Mouse (Mus musculus): ENCODE results near the gene Gm28778. TPM values are rescaled to one million over a fixed set of nuclear protein-coding genes. Genes with fewer than 3 reads are reported as not detected.
"Not testable (repeated sequence)": the region's sequence is repeated elsewhere in the genome, so short reads cannot be mapped to it uniquely, and the experiment has no call there.

The Gm28778 gene
- total RNA-seq (2022), result 1 to 10 TPM; 1.4 to 4.2 (median 1.9) TPM

GRCm38 (mm10) chr1:53296581-53297383, at the start of gene Gm28778, which contains the start of the genes Pms1 and Ormdl1:
Gm28778 (plus strand) TSS chr1:53297111.
Pms1 (minus strand) TSS chr1:53297018.
Ormdl1 (plus strand) TSS chr1:53297095.
- DNase-seq, result peak; percentile 92

GRCm38 (mm10) chr1:53264958-53265612, 31.8 kb upstream of the Gm28778 start:
- DNase-seq, result not testable (repeated sequence)

- peak; percentile 18 for DNase-seq
Measured at GRCm38 (mm10) chr1:53269901-53270300, 27.0 kb upstream of the Gm28778 start.

- DNase-seq, result peak; percentile 10
Measured at GRCm38 (mm10) chr1:53272646-53273045, 24.3 kb upstream of the Gm28778 start.

GRCm38 (mm10) chr1:53291197-53291596, 5.7 kb upstream of the Gm28778 start:
- no peak for DNase-seq

- no peak for DNase-seq
Measured at GRCm38 (mm10) chr1:53300506-53300905, 3.6 kb downstream of the Gm28778 start.

GRCm38 (mm10) chr1:53312989-53313967, 16.4 kb downstream of the Gm28778 start, which contains the start of gene Osgepl1:
Osgepl1 (plus strand) TSS chr1:53313624.
- peak; percentile 72 for DNase-seq

- DNase-seq, result no peak
Measured at GRCm38 (mm10) chr1:53321662-53322344, 24.9 kb downstream of the Gm28778 start.

GRCm38 (mm10) chr1:53323254-53323653, 26.3 kb downstream of the Gm28778 start:
- DNase-seq, result no peak

GRCm38 (mm10) chr1:53324277-53324676, 27.4 kb downstream of the Gm28778 start:
- no peak for DNase-seq

- no peak for DNase-seq
Measured at GRCm38 (mm10) chr1:53324827-53325494, 28.1 kb downstream of the Gm28778 start.

GRCm38 (mm10) chr1:53333527-53333926, 36.6 kb downstream of the Gm28778 start:
- not testable (repeated sequence) for DNase-seq

- no peak for DNase-seq
Measured at GRCm38 (mm10) chr1:53335465-53335864, 38.6 kb downstream of the Gm28778 start.

GRCm38 (mm10) chr1:53337403-53337802, 40.5 kb downstream of the Gm28778 start:
- DNase-seq, result not testable (repeated sequence)

GRCm38 (mm10) chr1:53341071-53341470, 44.2 kb downstream of the Gm28778 start:
- DNase-seq, result no peak

- peak; percentile 97 for DNase-seq
Measured at GRCm38 (mm10) chr1:53352327-53353261, 55.7 kb downstream of the Gm28778 start, which contains the start of the genes Asdurf, Gm28551 and Asnsd1. Asdurf (minus strand) TSS chr1:53352619. Gm28551 (minus strand) TSS chr1:53352667. Asnsd1 (minus strand) TSS chr1:53352752.

GRCm38 (mm10) chr1:53358988-53359387, 62.1 kb downstream of the Gm28778 start:
- no peak for DNase-seq
